ENCODE assay signal across 10 mouse cellular contexts in genomic region chr11:113950904-113951615, GRCm38 (mm10).
DNase-seq lines count a peak whose midpoint lies in the region; ATAC-seq and TF ChIP-seq lines count a peak whose summit lies in the region.
"Had no signal": no experiment of that assay in that cellular context is flagged by ENCODE, and none has a peak within 500 bp of the region (broad histone marks: within the 10 kb centered on the region; RNA-seq: fewer than 3 reads in every experiment).

No protein-coding gene starts in this region.

- ATAC-seq in forebrain, embryonic 14.5 days = peak; percentile 75
- ATAC-seq in midbrain, embryonic 11.5 days (ENCODE audit: low FRiP score) = peak; percentile 62
- ATAC-seq in megakaryocyte progenitor cell, adult 5-6 weeks (replicated peaks; ENCODE audit: poor library complexity) = no peak
- ATAC-seq in frontal cortex, adult (ENCODE audit: low TSS enrichment) = no peak

- H3K4me3 ChIP-seq in CH12.LX (replicated peaks in 1 of 3; ENCODE audit: low read depth in 2 of 3, low read length in 2 of 3, poor library complexity in 1 of 3) = no peak overlapping the region
- H3K4me3 ChIP-seq in forebrain, embryonic 14.5 days (ENCODE audit: low read depth, low read length) = no peak overlapping the region
- H3K4me3 ChIP-seq in midbrain, embryonic 11.5 days (ENCODE audit: low read depth, low read length) = no peak overlapping the region
- H3K4me3 ChIP-seq: heart, adult 2 months; stomach, embryonic 15.5 days had no signal

- no peaks in the 10 kb centered on the region for H3K36me3 ChIP-seq in CH12.LX (replicated peaks in 1 of 2; ENCODE audit: control insufficient read depth in 1 of 2, insufficient read depth in 1 of 2, low read length in 1 of 2)
- H3K36me3 ChIP-seq in forebrain, embryonic 14.5 days (ENCODE audit: control insufficient read depth, insufficient read depth, low read length) = no peaks in the 10 kb centered on the region
- no peaks in the 10 kb centered on the region for H3K36me3 ChIP-seq in midbrain, embryonic 11.5 days (ENCODE audit: control insufficient read depth, insufficient read depth, low read length)
- H3K36me3 ChIP-seq: stomach, embryonic 15.5 days had no signal

- TF ChIP-seq POLR2A in CH12.LX (IDR thresholded peaks at IDR 0.05; ENCODE audit: low read depth, low read length) = no peak
- no peak for TF ChIP-seq POLR2A in brain, embryonic 14.5 days (IDR thresholded peaks at IDR 0.05; ENCODE audit: borderline replicate concordance, extremely low read depth, insufficient read depth, insufficient read length, poor library complexity, severe bottlenecking)

- no peak overlapping the region for H3K4me2 ChIP-seq in CH12.LX (ENCODE audit: insufficient read depth, low read depth, poor library complexity, severe bottlenecking)
- peak overlapping the region; percentile 23; the same call in 1 of the 2 replicates for H3K4me2 ChIP-seq in forebrain, embryonic 14.5 days (ENCODE audit: low read length)
- no peak overlapping the region for H3K4me2 ChIP-seq in midbrain, embryonic 11.5 days
- H3K4me2 ChIP-seq: stomach, embryonic 15.5 days had no signal

- no peaks in the 10 kb centered on the region for H3K79me2 ChIP-seq in CH12.LX (replicated peaks; ENCODE audit: control insufficient read depth, extremely low read depth, insufficient read depth, poor library complexity, severe bottlenecking)

- WGBS in forebrain, embryonic 14.5 days = 24% methylated on average over 7 of the region's 7 CpGs
- 43% methylated on average over 7 of the region's 7 CpGs for WGBS in midbrain, embryonic 11.5 days

- in situ Hi-C loops in CH12.LX (cut with MboI; ENCODE audit: low pct_ligation_motif_present, low pct_unique_long_range_greater_than_20kb, low sequenced_read_pairs) = no loop called here

- H3K4me1 ChIP-seq in CH12.LX (ENCODE audit: control insufficient read depth in 1 of 2, insufficient read depth in 2 of 2) = peaks cover 0 to 14% of the 10 kb centered on the region in 2 experiments; a peak in 2 of 4 replicates
- H3K4me1 ChIP-seq in forebrain, embryonic 14.5 days (ENCODE audit: control insufficient read depth, insufficient read depth, low read length) = peaks cover 19% of the 10 kb centered on the region
- peaks cover 29% of the 10 kb centered on the region for H3K4me1 ChIP-seq in midbrain, embryonic 11.5 days (ENCODE audit: control insufficient read depth, insufficient read depth, low read length)

- H3K27ac ChIP-seq in CH12.LX (ENCODE audit: insufficient read depth, low read depth) = no peak overlapping the region
- no peak overlapping the region for H3K27ac ChIP-seq in forebrain, embryonic 14.5 days (ENCODE audit: low read depth, low read length)
- H3K27ac ChIP-seq in midbrain, embryonic 11.5 days (ENCODE audit: low read depth, low read length) = peak overlapping the region; percentile 30; the same call in 1 of the 2 replicates
- H3K27ac ChIP-seq: heart, adult 2 months; stomach, embryonic 15.5 days had no signal

- peak; percentile 13 for DNase-seq in CH12.LX (ENCODE audit: extremely low read depth)
- peak; percentile 84 for DNase-seq in brain, embryonic 14.5 days (ENCODE audit: low read depth)
- DNase-seq in forebrain, embryonic 14.5 days (ENCODE audit: low spot score) = peak; percentile 74
- DNase-seq in midbrain, embryonic 11.5 days (ENCODE audit: low spot score, missing footprints) = peak; percentile 87
- no peak for DNase-seq in lung, postnatal 4 days
- DNase-seq: heart, adult 2 months; lung, adult 18-20 months had no signal

- no peak for TF ChIP-seq RAD21 in CH12.LX (IDR thresholded peaks at IDR 0.05; ENCODE audit: low read depth, low read length)

- no peak for TF ChIP-seq CTCF in CH12.LX (conservative IDR thresholded peaks at IDR 0.05 in 1 of 2, IDR thresholded peaks at IDR 0.05 in 1 of 2; ENCODE audit: low read depth in 2 of 2, low read length in 2 of 2)
- TF ChIP-seq CTCF in brain, embryonic 14.5 days (IDR thresholded peaks at IDR 0.05; ENCODE audit: borderline replicate concordance, extremely low read depth, insufficient read depth, insufficient read length) = no peak

- H3K9ac ChIP-seq in CH12.LX (ENCODE audit: insufficient read depth, low read depth) = no peak overlapping the region
- no peak overlapping the region for H3K9ac ChIP-seq in forebrain, embryonic 14.5 days (ENCODE audit: low read length)
- peak overlapping the region; percentile 22; the same call in 1 of the 2 replicates for H3K9ac ChIP-seq in midbrain, embryonic 11.5 days (ENCODE audit: low read length)
- H3K9ac ChIP-seq: stomach, embryonic 15.5 days had no signal

- H3K9me3 ChIP-seq in CH12.LX (replicated peaks; ENCODE audit: low read length) = peaks cover 3% of the 10 kb centered on the region
- H3K9me3 ChIP-seq in forebrain, embryonic 14.5 days (replicated peaks; ENCODE audit: control insufficient read depth, low read length) = no peaks in the 10 kb centered on the region
- H3K9me3 ChIP-seq in midbrain, embryonic 11.5 days (ENCODE audit: control insufficient read depth, low read length) = no peaks in the 10 kb centered on the region
- H3K9me3 ChIP-seq: stomach, embryonic 15.5 days had no signal

- dilution Hi-C loops in CH12.LX (cut with MboI; ENCODE audit: extremely low pct_ligation_motif_present, extremely low pct_unique_long_range_greater_than_20kb, low sequenced_read_pairs) = no loop called here

- no peak for TF ChIP-seq EP300 in CH12.LX (IDR thresholded peaks at IDR 0.05; ENCODE audit: low read length)

- peaks cover 37% of the 10 kb centered on the region for H3K27me3 ChIP-seq in CH12.LX (replicated peaks)
- H3K27me3 ChIP-seq in forebrain, embryonic 14.5 days (replicated peaks; ENCODE audit: control insufficient read depth, insufficient read depth, low read length) = no peaks in the 10 kb centered on the region
- H3K27me3 ChIP-seq in midbrain, embryonic 11.5 days (ENCODE audit: control insufficient read depth, insufficient read depth, low read length) = no peaks in the 10 kb centered on the region
- H3K27me3 ChIP-seq: stomach, embryonic 15.5 days had no signal

TF ChIP-seq in CH12.LX, 34 proteins besides CTCF, POLR2A, EP300 and RAD21:
- TF ChIP-seq GABPA (IDR thresholded peaks at IDR 0.05; ENCODE audit: insufficient replicate concordance, low read depth, low read length) = no peak
- no peak for TF ChIP-seq KAT2A (IDR thresholded peaks at IDR 0.05; ENCODE audit: insufficient replicate concordance, low read length)
- no peak for TF ChIP-seq NELFE (IDR thresholded peaks at IDR 0.05; ENCODE audit: low read depth, low read length)
- TF ChIP-seq SIN3A (IDR thresholded peaks at IDR 0.05; ENCODE audit: low read length) = no peak
- no peak for TF ChIP-seq E2F4 (IDR thresholded peaks at IDR 0.05; ENCODE audit: insufficient replicate concordance, low read depth, low read length)
- no peak for TF ChIP-seq MAX (IDR thresholded peaks at IDR 0.05; ENCODE audit: low read length)
- no peak for TF ChIP-seq USF1 (IDR thresholded peaks at IDR 0.05; ENCODE audit: low read depth, low read length)
- no peak for TF ChIP-seq JUND (conservative IDR thresholded peaks at IDR 0.05; ENCODE audit: low read depth, low read length)
- TF ChIP-seq IRF4 (IDR thresholded peaks at IDR 0.05; ENCODE audit: low read depth, low read length) = no peak
- no peak for TF ChIP-seq ELF1 (IDR thresholded peaks at IDR 0.05; ENCODE audit: low read depth, low read length)
- TF ChIP-seq MAZ (IDR thresholded peaks at IDR 0.05; ENCODE audit: low read depth, low read length) = no peak
- no peak for TF ChIP-seq ETS1 (conservative IDR thresholded peaks at IDR 0.05; ENCODE audit: low read depth, low read length)
- TF ChIP-seq PAX5 (IDR thresholded peaks at IDR 0.05; ENCODE audit: low read length) = no peak
- no peak for TF ChIP-seq POLR2AphosphoS2 (IDR thresholded peaks at IDR 0.05; ENCODE audit: low read depth, low read length)
- TF ChIP-seq TCF12 (IDR thresholded peaks at IDR 0.05; ENCODE audit: low read depth, low read length) = no peak
- TF ChIP-seq NRF1 (IDR thresholded peaks at IDR 0.05; ENCODE audit: low read depth, low read length) = no peak
- no peak for TF ChIP-seq ZMIZ1 (IDR thresholded peaks at IDR 0.05; ENCODE audit: low read depth, low read length)

Comparison
In these comparisons a context has a peak if more than half of its experiments do, and no peak if none do; other contexts are left out.
1. DNase-seq: peak in CH12.LX (single experiment), brain, embryonic 14.5 days (single experiment), forebrain, embryonic 14.5 days (single experiment) and midbrain, embryonic 11.5 days (single experiment); none in lung, postnatal 4 days (0 of 2).
2. ATAC-seq: peak in forebrain, embryonic 14.5 days (single experiment) and midbrain, embryonic 11.5 days (single experiment); none in megakaryocyte progenitor cell, adult 5-6 weeks (single experiment) and frontal cortex, adult (single experiment).